Mouse (Mus musculus) olfactory bulb, adult 2 months (tissue): ENCODE results near the gene Tbc1d10a.

Experiments used
- CTCF ChIP-seq: fragments of 200-500 bp; IDR thresholded peaks from 2 replicates; pipeline ENCODE4 v1.5.1; 2012; ENCODE audit warnings: low read depth, mild to moderate bottlenecking, low read length, moderate library complexity; ENCODE audit not compliant: insufficient read depth
- POLR2A ChIP-seq: fragments of 200-500 bp; IDR thresholded peaks from 2 replicates; pipeline ENCODE4 v1.6.1; 2012; ENCODE audit warnings: mild to moderate bottlenecking, low read depth, low read length, moderate library complexity; ENCODE audit not compliant: insufficient read depth

DNA sequence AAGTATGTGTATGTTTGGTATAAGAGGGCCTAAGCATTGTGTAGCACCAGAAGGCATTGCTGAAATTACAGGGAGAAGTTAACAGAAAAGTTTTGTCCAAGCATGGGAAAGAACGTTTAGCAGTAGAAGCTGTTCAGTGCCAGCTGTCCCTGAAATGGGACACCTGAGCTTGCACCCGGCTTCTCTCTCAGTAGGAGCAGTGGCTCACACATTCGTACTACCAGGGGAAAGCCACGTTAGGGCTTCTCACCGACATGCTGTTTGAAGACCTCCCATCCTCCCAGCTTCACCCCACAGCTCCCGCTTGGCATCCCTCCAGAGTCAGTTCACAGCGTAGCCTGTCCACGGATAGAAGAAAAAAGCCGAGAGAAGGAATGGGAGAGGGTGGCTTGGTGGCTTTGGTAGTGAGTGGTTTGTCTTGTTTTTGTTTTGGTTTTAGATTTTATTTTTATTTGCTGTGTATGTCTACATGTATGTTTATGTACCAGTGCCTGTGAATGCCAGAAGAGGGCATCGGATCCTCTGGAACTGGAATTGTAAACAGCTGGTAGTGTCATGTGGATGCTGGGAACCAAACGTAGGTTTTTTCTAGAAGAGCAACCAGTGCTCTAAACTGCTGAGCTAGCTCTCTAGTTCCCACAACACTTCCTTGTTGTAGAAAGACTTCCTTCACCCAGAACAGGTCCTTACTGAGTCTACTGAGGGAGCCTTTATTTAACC lies 15.6 kb downstream of the Tbc1d10a start:
- no peak for TF ChIP-seq POLR2A
- TF ChIP-seq CTCF, result no peak
